Mouse (Mus musculus) spleen, adult 2 months (tissue): ENCODE measurements at regions not wholly inside any gene's neighbourhood (a gene's known extent, or its start where the extent isn't known, plus 50 kb on each side); places are given as distances from the start of the nearest gene placed in this dataset.

Experiments
- DNase-seq, 2 experiments: peaks; one replicate each; pipeline versions ENCODE4 v3.0.0 to v3.0.0-alpha.2; 2012 to 2021; ENCODE audit warnings: low spot score in 2 of 2, low read depth in 1 of 2
- H3K27ac ChIP-seq: fragments of 200-500 bp; 2 replicates; pipeline ENCODE4 v1.5.1; 2012; ENCODE audit warnings: low read length, inconsistent platforms; ENCODE audit not compliant: insufficient read depth
- H3K27me3 ChIP-seq: fragments of 200-500 bp; 2 replicates; pipeline ENCODE4 v1.6.1; 2012; ENCODE audit warnings: mild to moderate bottlenecking, moderate library complexity, low read length, inconsistent platforms; ENCODE audit not compliant: control insufficient read depth, insufficient read depth
- H3K36me3 ChIP-seq: fragments of 200-500 bp; 2 replicates; pipeline ENCODE4 v1.6.1; 2012; ENCODE audit warnings: mild to moderate bottlenecking, low read length, inconsistent platforms; ENCODE audit not compliant: control insufficient read depth, insufficient read depth
- H3K4me1 ChIP-seq: fragments of 200-500 bp; 2 replicates; pipeline ENCODE4 v1.6.1; 2011; ENCODE audit warnings: inconsistent platforms; ENCODE audit not compliant: control insufficient read depth, insufficient read depth, insufficient read length
- H3K4me3 ChIP-seq: fragments of 200-500 bp; 2 replicates; pipeline ENCODE4 v1.5.1; 2011; ENCODE audit warnings: mild to moderate bottlenecking, inconsistent platforms; ENCODE audit not compliant: insufficient read depth, insufficient read length; ENCODE audit errors: extremely low read depth
- CTCF ChIP-seq: fragments of 200-500 bp; IDR thresholded peaks from 2 replicates; pipeline ENCODE4 v1.5.1; 2011; ENCODE audit warnings: mild to moderate bottlenecking, inconsistent platforms; ENCODE audit not compliant: insufficient read depth, insufficient read length, insufficient replicate concordance; ENCODE audit errors: extremely low read depth
- POLR2A ChIP-seq: fragments of 200-500 bp; IDR thresholded peaks from 2 replicates; pipeline ENCODE4 v1.6.1; 2011; ENCODE audit warnings: low read depth, low read length, inconsistent platforms
- WGBS: fragments of 180-500 bp; shearing (Covaris S2); methylation state at CpG from one replicate; pipeline ENCODE4 v1.1.7; 2018; 5-methylcytosine and 5-hydroxymethylcytosine counted together

- Histone ChIP-seq H3K36me3 (no peaks in the 10 kb centered on the region), H3K4me1 (no peaks in the 10 kb centered on the region), H3K27me3 (no peaks in the 10 kb centered on the region), H3K4me3 (no peak overlapping the region), H3K27ac (no peak overlapping the region)
- DNase-seq: no peak
- TF ChIP-seq CTCF (no peak), POLR2A (no peak)
- WGBS: 66% methylated on average over 3 of the region's 3 CpGs
Observed at GRCm38 (mm10) chr19:15093534-15093933, 495.7 kb upstream of the Tle4 start.

DNA sequence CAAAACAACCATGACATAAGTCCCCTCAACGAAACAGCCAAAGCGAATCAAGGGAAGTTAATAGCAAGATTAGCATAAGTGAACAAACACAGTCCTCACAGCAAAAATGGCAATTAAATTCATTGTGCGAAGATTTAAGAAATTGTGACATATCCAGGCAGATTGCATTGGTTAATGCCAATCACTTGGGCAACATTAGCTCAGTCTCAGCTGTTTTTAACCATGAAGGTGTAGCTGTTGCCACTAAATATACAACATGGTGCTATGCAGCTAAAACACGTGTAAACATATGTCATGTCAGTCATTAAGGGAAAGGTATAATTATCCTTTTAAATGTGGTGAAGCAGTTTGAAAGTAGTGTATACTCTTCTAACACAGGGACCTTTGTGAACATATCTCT, 482.8 kb upstream of the Tle4 start:
- H3K27me3 ChIP-seq: no peaks in the 10 kb centered on the region
- H3K4me3 ChIP-seq: no peak overlapping the region
- TF ChIP-seq POLR2A: no peak
- no peak for TF ChIP-seq CTCF
- WGBS: 84% methylated on average over 4 of the region's 4 CpGs
- no peak overlapping the region for H3K27ac ChIP-seq
- no peaks in the 10 kb centered on the region for H3K4me1 ChIP-seq
- DNase-seq: no peak
- H3K36me3 ChIP-seq: no peaks in the 10 kb centered on the region

DNA sequence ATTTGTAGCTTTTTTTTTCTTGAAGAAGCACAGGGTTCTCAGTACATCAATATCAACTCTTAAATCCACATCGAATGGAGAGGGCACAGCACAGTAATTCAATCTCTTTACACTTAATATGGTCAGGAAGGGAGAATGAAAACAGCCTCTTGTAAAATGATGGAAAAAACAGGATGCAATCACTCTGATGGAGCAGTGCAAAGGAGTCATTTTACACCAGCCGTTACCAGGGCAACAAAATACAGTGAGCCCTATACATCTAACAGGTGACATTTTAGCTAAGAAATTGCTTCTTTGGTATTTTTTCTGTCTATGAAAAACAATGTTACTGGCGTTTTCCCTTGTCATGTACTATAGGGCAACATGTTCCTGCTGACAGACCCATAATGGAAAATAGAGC, 459.9 kb upstream of the Tle4 start:
- no peak for TF ChIP-seq CTCF
- TF ChIP-seq POLR2A: no peak
- no peaks in the 10 kb centered on the region for H3K36me3 ChIP-seq
- no peaks in the 10 kb centered on the region for H3K4me1 ChIP-seq
- 81% methylated on average over 3 of the region's 3 CpGs for WGBS
- no peaks in the 10 kb centered on the region for H3K27me3 ChIP-seq
- no peak overlapping the region for H3K27ac ChIP-seq
- no peak for DNase-seq
- H3K4me3 ChIP-seq: no peak overlapping the region

DNA sequence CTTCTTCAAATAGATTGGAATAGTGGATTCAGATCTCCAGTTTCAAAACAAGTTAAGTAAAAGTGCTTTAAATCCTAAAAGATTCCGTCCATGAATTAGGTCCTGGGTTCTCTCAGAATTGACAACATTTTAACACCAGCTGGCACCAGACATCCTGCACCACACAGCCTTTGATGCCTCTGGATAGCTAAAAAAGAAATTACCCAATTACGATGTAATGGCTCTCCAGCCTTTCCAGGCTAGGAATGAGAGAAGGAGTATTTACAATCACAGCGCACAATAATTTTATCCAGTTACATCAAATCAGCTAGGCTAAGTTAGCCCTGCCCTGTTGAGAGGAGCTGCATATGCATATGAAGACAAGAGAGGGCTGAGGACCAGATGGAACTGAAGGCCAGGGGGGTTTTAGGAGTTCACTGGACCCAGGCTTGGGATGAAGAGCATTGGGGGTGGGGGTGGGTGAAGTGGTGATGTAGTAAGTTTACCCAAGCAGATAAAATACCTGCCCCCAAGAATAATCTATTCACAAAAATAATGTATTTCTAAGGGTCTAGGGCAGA, 455.8 kb upstream of the Tle4 start:
- H3K27ac ChIP-seq: no peak overlapping the region
- H3K4me3 ChIP-seq: no peak overlapping the region
- H3K4me1 ChIP-seq: no peaks in the 10 kb centered on the region
- DNase-seq: no peak
- H3K36me3 ChIP-seq: no peaks in the 10 kb centered on the region
- TF ChIP-seq POLR2A: no peak
- no peak for TF ChIP-seq CTCF
- WGBS: 78% methylated on average over 3 of the region's 3 CpGs
- no peaks in the 10 kb centered on the region for H3K27me3 ChIP-seq

DNA sequence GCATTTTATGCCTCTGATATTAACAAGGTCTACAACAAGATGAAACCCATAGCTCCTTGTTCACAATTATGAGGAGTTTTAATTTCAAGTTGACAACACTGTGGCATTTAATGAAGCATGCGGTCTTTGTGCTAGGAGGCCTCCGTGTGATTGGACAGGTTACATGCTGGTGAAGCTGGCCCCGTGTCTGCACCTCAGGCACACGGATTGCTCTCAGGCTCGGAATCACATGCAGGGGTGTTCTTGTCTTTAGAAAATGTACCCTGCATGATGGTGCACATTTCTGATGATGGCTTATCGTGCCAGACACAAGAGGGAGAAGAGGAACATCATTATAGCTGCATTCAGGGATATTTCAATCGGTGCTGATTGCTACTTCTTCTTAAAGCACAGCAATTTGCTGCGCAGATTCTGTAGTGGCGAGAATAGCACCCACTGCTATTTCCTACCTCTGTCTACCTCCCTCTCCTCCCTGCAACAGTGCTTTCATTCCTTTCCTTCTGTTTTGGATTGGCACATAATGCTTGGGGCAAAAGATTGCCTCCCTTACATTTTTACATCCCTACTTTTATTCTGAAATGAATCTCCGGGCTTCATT, 454.9 kb upstream of the Tle4 start:
- Histone ChIP-seq H3K27me3 (no peaks in the 10 kb centered on the region), H3K36me3 (no peaks in the 10 kb centered on the region), H3K4me1 (no peaks in the 10 kb centered on the region), H3K4me3 (no peak overlapping the region), H3K27ac (no peak overlapping the region)
- 89% methylated on average over 10 of the region's 10 CpGs for WGBS
- DNase-seq: no peak
- TF ChIP-seq POLR2A (no peak), CTCF (no peak)

DNA sequence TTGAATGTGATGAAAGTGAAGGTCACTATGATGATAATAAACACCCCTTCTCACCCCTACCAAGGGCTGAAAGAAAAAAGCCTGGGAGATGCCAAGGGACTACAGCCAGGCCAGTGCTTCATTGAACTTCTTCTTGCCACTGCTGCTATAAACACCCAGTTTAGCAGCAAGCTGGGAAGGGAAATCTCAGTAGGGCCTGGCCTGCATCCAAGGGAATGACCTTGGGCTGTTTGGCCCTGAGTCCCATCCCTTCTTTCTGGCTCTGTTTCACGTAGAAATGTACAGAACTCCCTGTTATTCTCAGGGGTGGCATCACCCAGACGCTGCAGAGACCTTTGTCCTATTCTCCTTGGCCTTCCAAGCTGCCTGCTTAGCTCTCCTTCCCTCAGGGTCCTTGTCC, 450.0 kb upstream of the Tle4 start:
- H3K27ac ChIP-seq: no peak overlapping the region
- TF ChIP-seq POLR2A (no peak), CTCF (no peak)
- H3K36me3 ChIP-seq: no peaks in the 10 kb centered on the region
- WGBS: 72% methylated on average over 2 of the region's 2 CpGs
- no peak overlapping the region for H3K4me3 ChIP-seq
- no peak for DNase-seq
- no peaks in the 10 kb centered on the region for H3K4me1 ChIP-seq
- H3K27me3 ChIP-seq: no peaks in the 10 kb centered on the region

DNA sequence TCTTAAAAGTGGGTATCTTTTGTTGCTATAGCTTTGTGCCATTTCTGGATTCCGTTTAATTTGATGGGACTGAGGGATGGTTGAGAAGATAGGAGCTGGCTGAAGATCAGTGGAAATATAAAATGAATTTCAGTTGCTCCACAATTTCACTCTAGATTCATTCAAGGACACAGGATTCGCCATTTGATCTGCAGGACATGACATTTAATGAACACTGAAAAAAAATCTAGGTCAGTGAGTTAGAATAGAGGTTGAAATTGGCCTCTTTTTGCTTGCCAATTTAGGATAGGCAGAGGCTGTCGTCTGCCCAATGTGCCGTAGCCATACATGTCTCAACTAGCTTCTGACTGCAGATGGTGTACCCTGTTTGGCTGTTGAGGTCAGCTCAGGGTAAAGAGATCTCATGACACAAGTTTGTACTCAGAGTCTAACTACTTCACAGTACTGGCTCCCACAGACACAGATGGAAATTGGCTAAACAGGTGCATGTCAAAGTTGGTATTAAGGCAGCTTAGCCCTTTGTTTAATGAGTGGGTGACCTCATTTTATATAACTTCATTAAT, 449.5 kb upstream of the Tle4 start:
- H3K4me3 ChIP-seq: no peak overlapping the region
- no peaks in the 10 kb centered on the region for H3K4me1 ChIP-seq
- no peaks in the 10 kb centered on the region for H3K36me3 ChIP-seq
- no peak overlapping the region for H3K27ac ChIP-seq
- H3K27me3 ChIP-seq: no peaks in the 10 kb centered on the region
- no peak for DNase-seq
- WGBS: 84% methylated on average over 4 of the region's 4 CpGs
- TF ChIP-seq CTCF (no peak), POLR2A (no peak)

DNA sequence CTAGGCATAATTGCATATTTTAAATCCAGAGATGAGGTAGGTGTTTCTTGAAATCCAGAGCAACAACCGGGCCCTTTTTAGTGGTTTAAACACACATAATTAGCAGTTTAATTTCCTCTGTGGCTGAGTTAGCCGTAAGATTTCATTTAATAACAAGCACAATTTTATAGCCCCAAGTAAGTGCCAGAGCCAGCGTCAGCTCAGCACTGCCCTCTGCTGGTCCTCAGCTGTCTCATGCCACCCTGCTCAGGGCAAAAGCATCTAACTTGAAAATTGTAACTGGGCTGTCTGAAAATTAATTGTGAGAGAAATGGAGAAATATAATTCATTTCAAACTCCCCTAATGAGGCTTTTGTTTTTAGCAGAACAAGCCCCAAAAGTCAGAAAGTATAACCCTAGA, 437.7 kb upstream of the Tle4 start:
- peak; percentile 1 to 28 for DNase-seq

More for the DNA sequence above, 437.7 kb upstream of the Tle4 start:
- Histone ChIP-seq H3K4me1 (no peaks in the 10 kb centered on the region), H3K27ac (no peak overlapping the region), H3K4me3 (no peak overlapping the region), H3K36me3 (no peaks in the 10 kb centered on the region), H3K27me3 (no peaks in the 10 kb centered on the region; the same call in 1 of the 2 replicates)
- TF ChIP-seq CTCF (peak; percentile 84; the same call in 1 of the 2 replicates), POLR2A (no peak)
- 12% methylated on average over 3 of the region's 3 CpGs for WGBS
